Mouse (Mus musculus) cerebellum, adult 18-20 months (tissue): ENCODE data around the gene Supt4a.

ENCODE experiments used
- DNase-seq, 2 experiments: peaks; one replicate each; pipeline ENCODE4 v3.0.0; 2021

Supt4a gene

GRCm38 (mm10) chr11:87772354-87772753, 35.0 kb downstream of the Supt4a start:
- no peak for DNase-seq

- peak; percentile 84 to 90 for DNase-seq
Measured at GRCm38 (mm10) chr11:87778100-87778765, 40.9 kb downstream of the Supt4a start.

- no peak for DNase-seq
Measured at GRCm38 (mm10) chr11:87778915-87779314, 41.6 kb downstream of the Supt4a start.

GRCm38 (mm10) chr11:87779392-87779791, 42.0 kb downstream of the Supt4a start:
- DNase-seq: no peak

- DNase-seq: no peak
Measured at GRCm38 (mm10) chr11:87780130-87780529, 42.8 kb downstream of the Supt4a start.

- no peak for DNase-seq
Measured at GRCm38 (mm10) chr11:87790088-87790487, 52.7 kb downstream of the Supt4a start.
